Mouse (Mus musculus) activated CD4-positive, CD25-positive, alpha-beta regulatory T cell, adult 4 months (primary cell): ENCODE measurements around the gene Ppip5k2. TPM values are rescaled to one million over a fixed set of nuclear protein-coding genes. Genes with fewer than 3 reads are reported as not detected.
A peak's percentile ranks its signal among the peaks of the same experiment; 100 is the strongest.

Experiments used
- ATAC-seq: one replicate; pipeline ENCODE4 v1.8.0; 2017
- polyA plus RNA-seq, 2 experiments: library from polyadenylated mRNA; unstranded; fragments of 100-300 nt; shearing (Covaris generic); gene quantifications; one replicate each; pipeline ENCODE4 v1.2.1; 2017

The Ppip5k2 gene
- polyA plus RNA-seq, 2 experiments from 2014 or later: 29.4 to 30.9 TPM

DNA sequence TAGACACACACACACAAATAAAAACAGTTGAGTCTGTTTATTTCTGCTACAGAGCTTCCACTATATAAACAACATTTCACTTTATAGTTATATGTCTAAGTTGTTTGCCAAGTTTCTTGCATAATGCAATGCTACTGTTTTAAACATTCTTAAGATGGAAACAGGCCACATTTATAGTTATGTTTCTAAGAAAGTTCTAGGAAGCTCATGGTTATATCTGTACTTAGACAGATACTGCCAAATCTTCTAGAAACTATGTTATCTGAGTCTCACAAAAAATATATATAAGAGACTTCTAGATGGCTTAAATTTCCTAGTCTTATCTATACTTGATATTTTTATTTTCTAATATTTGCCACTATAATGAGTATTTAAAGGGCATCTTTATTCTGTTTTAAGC lies 17.0 kb downstream of the Ppip5k2 start:
- no peak for ATAC-seq

DNA sequence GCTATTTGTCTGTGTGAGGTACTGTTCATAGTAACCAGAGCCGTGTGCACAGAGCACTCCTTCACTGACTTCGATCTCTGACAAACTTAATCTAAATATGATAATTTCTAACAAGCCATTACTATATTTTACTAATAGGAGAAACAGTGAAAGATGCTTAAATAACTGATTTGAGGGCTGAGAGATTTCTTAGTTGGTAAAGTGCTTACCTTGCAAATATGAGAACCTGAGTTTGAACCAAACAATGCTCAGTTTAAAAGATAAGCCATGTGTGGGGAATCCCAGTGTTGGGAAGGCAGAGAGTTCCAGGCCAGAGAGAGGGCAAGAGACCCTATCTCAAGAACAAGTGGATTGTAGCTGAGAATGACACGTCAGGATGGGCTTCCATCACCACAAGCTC lies 22.0 kb downstream of the Ppip5k2 start:
- no peak for ATAC-seq

DNA sequence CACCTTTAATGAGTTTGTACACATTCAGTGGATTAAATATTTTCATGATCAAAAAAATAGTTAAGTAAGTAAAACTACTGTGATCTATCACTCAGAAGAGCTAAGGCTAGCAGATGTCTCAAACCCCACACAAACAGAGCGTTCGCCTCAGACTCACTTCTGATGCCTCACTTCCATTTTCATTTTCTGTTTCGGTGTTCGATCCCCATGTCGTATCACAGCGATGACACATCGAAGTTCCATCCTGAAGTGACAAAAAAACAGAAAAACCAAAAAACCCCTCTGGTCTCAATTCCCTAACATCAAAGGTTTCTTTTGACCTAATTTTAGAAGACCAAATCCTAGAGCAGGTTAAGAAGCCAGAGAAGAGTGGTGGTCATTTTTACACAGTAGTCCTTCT lies 23.9 kb downstream of the Ppip5k2 start:
- ATAC-seq: peak; percentile 91

DNA sequence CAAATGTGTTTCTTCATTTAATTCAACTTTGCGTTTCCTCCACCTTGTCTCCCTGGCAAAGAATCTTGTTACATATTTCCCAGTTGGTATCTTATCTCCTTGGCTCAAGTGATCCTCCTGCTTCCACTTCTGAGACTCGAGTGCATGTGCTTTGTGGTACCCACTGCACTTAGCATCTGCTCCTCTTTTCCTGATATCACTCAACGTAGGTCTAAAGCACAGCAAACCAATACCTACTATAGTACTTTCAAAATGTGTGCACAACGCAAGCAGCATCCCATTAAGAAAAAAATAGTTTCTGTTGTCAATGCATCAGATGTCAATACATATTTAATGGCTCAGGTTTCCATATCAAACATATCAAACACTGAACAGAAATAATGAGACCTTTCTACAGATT lies 24.5 kb downstream of the Ppip5k2 start:
- no peak for ATAC-seq

DNA sequence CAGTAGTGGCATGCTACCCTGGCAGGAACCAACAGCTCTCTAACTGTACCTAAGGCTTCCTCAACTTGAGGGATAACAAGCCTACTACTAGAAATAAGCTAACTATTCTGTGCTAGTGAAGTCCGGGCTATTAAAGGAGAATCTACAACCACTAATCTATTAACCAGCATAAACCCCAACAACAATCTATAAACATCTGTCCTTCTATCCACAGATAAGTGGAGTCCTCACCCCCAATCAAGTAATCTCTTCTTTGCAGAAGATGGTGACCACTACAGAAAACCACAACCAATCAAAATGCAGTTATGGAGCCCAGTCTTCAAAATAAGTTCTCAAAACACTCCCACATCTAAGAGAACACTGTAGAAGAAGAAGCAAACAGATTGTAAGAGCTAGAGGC lies 27.1 kb downstream of the Ppip5k2 start:
- ATAC-seq: no peak

DNA sequence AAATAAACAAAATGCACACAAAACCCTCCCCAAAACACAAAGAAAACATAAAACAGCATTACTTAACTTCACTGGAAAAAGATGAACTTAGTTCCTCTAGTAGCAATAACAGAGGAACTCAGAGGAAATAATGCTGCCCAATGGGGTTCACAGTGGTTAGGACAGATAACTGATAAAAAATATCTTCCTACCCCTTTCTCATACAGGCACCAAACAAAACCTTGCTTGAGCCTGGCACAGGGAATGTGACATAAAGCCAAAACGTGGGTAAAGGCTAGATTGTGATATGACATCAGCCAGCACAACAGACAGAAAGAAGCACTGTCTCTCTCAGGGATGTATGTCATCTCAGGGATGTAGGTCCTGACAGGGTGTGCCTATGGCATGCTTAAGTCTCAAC lies 40.9 kb downstream of the Ppip5k2 start:
- no peak for ATAC-seq

DNA sequence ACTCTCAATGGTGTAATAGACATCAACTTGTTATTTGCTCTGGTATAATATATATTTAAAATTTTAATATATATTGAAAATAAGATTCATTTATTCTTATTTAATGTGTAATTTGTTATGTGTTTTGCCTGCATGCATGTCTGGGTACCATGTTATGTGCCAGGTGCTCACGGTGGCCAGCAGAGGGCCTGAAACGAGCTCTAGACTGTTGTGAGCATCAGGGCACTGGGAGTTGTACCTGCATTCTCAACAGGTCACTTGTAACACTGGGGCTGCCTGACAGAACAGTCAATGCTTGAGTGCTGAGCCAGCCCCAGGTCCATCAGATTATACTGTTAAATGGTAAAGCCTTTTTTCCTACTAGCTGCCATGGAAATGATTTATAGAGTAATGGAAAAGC lies 43.5 kb downstream of the Ppip5k2 start:
- no peak for ATAC-seq

DNA sequence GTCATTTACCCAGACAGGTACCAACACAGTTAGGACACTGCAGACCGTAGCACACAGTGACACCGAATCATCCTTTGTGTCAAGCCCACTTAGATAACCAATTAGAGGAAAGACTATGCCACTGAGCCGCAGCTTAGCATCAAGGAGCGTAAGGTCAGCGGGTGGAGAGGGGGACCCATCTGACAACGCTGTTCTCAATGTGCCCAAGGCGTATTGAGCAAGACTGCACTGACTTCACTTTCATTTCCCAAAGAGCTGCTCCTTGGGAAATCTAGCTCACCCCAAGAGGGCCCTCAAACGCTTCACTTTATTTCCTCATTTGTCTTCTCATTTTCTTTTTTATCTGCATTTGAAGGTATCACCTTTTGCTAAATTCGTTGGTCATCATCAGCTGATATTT lies 51.8 kb downstream of the Ppip5k2 start:
- ATAC-seq: no peak

DNA sequence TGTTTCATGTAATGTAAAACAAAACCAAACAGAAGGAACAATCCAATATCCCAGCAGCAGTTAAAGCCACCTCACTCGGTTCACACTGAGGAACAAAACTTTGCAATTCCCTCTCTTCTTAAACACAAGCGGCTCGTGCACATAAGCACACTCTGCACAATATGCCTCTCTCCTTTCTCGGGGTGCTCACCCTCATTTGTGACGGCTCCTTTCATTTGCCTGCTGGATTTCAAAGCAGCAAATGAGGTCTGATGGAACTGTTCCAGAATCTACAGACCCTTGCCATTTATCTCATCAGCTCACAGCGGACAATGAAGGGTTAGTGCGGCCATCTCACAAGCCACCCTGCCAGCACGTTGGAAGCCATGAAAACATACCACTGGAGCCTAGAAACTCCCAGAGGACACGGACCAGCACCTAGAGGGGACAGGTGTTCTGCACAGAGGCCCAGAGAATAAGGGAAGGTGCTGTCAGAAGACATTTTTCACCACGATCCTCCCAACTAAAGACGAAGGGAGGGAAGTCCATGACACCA lies 55.8 kb downstream of the Ppip5k2 start:
- no peak for ATAC-seq

DNA sequence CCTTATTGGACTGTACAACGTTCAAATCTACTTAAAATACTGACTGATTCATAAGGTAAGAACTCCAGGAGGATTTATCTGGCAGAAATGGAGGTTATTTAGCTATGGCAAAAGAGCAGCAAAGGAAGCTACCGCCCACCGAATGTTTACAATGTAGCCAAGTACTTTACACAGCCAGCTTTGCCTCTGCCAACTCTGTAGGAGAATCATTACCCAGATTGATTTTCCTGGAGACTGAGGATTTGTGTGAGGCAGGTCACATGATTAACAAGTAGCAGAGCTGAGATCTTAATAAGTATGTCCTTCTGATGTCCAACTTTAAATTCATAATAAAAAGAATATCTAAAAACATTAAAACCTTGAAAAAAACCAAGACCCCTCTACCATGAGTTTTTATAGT lies 59.7 kb downstream of the Ppip5k2 start:
- ATAC-seq: no peak

DNA sequence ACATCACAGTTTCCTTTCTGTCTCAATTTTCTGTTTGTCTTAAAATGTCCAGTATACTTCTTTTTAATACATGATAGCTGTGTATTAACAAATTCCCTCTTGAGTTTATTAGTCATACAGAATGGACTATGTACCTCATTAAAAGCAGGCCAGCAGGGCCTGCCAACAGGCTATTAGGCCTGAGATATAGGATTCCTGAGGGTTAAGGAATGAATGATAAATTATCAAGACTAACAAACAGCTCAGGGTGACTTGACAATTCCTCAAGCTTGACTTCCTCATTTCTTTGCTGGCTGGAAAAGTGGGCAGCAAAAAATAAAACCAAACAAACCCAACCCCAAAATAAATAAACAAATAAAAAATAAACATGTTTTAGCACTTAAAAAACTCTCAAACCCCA lies 64.8 kb downstream of the Ppip5k2 start:
- no peak for ATAC-seq

DNA sequence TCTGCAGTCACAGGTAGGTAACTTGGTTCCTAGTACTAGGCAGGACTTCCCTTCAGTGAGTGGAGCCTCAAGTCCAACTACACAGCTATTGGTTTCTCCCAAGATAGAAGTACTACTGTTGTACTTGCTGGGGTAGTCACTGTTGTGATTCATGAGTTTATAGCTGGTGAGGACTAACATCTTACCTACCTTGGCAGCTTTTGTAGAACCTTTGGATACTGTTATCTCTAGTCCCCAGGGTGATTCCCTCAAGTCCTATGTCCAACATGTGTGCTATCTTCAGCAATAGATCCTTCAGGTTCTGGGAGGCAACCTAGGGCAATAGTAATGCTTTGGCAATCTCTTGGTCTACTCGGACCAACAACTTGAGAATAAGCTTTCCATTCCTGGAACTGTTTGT lies 65.6 kb downstream of the Ppip5k2 start:
- no peak for ATAC-seq

DNA sequence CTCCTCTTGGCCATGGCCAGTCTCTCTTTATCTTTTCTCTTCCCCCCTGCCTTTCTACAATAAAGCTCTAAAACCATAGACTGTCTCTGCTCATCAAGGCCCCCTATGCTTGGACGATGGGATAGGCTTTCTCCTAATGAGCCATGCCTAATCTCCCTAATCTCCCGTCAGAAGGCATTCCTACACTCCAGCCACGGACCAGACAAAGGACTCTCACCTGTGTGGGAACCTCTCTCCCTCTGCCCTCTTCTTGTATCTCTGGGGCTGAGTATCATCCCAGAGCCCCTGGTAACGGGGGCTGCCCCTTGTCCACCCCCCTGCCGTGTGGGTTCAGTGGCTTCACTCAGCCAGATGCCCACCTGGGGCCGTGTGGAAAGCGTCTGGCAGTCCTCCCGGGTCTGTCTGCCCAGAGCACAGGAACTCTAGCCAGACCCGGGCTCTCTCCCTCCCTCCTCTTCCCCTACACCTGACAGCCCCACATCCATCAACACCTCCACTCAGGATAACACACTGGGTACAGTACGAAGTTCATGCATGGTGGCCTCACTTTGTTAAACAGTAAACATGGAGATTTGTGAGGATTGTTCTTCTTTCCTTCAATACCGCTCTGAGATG lies 71.1 kb downstream of the Ppip5k2 start:
- no peak for ATAC-seq

DNA sequence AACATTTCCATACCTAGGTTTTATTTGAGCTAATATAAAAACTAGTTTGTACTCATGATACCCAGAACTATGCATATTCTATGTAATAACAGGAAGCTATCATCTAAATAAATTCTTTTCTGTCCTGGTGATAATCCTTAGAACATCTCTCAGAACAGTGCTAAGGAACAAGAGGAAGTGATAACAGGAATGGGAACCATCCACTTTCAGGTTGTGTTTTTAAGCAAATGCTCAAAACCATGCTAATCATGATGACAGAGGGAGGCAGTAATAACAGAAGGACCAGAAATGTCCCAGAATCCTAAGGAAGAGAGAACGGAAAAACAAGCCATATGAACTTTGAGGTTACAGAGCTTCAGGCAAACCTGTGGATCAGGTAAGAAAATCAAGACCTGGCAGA lies 72.9 kb downstream of the Ppip5k2 start:
- ATAC-seq: no peak

DNA sequence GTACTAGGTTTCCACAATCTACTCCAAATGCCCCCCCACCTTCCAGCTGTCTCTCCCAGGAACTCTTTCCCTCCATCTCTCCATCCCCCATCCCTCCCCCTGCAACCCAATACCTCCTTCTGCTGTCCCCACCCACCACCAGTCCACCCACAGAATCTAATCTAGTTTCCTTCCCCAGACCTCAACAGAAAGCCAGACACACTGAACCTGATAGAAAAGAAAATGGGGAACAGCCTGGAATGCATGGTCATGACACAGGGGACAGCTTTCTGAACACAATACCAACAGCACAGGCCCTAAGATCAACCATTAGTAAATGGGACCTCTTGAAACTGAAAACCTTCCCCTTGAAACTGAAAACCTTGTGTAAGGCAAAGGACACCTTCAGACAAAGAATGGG lies 76.4 kb downstream of the Ppip5k2 start:
- ATAC-seq: no peak

DNA sequence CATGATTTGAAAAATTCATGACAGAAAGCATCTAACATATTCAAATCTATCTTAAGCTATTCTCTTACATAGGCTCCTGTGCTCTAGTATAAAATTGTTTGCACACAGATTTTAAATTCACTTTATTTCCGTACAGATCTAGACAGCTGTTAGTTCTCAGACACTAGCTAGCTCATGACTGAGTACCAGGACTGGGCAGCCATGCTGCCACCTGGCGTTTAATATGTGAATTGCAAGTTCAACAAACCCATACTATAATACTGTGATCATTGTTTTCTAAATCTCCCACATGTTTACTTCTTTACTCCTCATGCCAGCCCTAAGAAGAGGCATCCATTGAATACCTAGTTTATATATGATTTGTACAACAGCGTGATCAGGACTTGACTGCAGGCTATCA lies 81.5 kb downstream of the Ppip5k2 start:
- peak; percentile 85 for ATAC-seq

DNA sequence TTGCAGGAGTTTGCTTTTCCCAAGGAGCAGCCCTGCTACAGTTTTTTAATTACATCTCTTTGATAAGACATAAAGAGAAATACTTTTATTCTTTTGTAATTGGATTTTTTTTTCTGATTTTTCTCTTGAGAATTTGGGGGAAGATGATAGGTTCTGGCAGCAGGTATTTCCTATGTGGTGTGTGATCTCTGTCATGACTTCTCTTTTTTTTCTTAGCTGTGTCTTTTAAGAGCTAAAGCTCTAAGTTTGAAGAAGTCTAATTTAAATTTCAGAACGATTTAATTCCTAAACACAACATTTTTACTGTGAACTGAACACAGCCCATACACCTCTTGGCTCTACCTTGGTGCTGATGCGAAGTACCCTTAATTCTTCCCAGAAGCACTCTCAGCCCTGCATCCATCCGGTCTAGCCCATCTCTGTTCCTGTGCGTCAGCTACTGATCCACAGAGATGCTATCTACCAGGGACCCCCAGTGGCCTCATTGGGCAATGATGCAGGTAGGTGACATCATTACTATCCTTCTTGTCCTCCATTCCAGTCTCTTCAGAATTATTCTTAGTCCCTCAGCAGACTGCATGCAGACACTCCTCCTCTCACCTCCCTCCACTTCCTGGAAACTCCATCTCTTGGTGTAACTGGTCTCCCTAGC lies 93.6 kb downstream of the Ppip5k2 start:
- ATAC-seq: no peak

DNA sequence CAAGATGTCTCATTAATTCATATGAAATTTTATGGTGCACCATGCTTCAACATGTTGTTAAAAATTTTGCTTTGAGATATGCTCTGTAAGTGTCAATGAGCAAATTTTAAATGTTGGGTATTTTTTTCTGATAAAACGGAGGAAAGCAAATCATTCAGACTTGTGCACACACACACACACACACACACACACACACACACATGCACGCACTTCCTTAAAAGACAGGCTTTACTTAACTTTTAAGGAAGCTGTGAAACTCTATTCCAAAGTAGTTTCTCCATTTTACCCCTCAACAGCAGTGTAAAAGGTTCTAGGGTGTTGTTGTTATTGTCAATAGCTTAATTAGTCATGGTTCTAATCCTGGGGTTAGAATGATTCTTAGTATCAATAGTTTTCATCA lies 94.1 kb downstream of the Ppip5k2 start:
- no peak for ATAC-seq

DNA sequence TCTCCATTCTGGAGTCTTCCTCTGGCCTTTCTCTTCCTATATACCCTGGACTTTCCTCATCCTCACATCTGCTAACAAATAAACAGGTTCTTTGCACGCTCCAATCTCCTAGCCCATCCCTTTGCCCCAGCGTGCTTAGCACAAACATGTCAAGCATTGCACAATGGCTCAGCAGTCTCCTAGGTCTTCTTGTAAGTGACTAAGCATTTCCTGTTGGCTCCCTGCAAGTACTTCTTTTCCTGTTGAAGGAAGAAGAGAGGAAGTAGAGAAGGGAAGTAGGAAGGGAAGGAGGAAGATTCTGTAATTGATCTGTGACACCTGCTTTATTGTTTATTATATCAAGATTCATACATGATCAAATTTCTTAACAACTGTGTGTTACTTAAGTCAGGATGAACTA lies 97.4 kb downstream of the Ppip5k2 start:
- no peak for ATAC-seq

DNA sequence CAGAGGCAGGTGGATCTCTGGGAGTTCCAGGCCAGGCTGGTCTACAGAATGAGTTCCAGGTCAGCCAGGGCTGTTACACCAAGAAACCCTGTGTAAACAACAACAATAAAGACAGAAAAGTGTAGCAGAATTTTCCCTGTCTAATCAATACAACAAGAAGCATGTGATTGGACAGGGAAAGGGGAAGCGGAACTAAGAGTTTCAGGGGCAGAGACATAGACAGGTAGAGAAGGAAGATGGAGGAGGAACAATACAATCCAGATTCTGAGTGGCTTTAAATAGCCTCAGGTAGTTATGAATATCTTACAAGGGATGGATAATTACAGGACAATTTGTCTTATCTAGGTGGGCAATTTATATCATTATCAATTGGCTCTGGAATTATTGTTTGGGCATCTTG lies 102.9 kb downstream of the Ppip5k2 start:
- ATAC-seq: no peak

DNA sequence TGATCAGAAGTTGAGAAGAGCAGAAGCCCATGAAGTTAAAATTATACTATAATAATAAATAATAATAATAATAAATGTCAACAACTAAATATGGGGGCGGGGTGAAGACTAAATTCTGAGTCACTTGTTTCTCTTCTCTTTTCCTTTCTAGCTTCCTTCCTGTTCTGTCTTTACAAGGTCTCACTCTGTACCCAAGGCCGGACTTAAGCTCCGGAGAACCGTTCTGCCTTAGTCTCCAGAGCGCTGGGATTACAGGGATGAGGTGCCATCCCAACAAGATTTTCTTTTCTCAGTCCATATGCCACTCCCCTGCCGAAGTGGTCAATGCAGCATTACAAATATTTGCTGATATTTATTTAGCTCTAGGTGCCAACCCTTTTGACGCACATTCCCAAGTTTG lies 107.9 kb downstream of the Ppip5k2 start:
- no peak for ATAC-seq

DNA sequence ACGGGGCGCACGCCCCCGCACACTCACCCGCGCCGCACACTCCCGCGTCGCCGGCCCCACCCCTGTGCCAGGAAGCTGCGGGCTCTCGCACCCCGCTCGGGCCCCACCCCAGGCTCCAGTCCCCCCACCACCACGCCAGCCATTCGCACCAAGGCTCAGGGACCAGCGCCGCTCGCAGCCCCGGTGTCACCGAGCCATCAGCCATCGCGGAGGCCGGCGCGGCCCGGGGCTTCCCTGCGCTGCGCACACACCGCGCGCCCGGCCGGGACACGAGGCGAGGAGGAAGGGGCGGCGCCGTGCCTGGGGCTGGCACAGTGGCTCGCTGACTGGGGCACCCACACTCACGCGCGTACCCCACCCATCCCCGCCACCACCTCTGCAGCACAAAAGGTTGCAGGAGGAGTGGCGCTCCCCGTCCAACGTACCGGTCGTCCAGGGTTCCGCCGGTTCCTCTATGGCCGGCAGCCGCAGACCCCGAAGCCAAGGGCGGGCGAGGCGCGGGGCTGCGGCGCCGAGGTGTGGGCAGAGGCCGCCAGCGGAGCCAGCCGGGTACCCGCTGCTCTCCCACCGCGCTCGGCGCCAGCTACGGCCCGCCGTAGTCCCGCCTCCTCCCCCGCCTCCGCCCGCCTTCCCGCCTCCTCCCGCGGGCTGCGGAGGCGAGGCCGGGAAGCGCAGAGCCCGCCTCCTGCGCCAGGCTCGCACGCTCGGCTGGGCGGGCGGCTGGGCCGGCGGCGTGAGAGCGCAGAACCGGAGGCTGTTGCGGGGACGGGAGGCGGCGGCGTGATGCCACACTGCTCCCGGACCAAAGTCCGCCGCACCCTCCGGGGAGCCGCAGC lies 108.6 kb downstream of the Ppip5k2 start, which contains the start of gene D1Ertd622e:
D1Ertd622e (minus strand) TSS at position 669 of the 836 bp plus-strand sequence.
- peak; percentile 53 for ATAC-seq

DNA sequence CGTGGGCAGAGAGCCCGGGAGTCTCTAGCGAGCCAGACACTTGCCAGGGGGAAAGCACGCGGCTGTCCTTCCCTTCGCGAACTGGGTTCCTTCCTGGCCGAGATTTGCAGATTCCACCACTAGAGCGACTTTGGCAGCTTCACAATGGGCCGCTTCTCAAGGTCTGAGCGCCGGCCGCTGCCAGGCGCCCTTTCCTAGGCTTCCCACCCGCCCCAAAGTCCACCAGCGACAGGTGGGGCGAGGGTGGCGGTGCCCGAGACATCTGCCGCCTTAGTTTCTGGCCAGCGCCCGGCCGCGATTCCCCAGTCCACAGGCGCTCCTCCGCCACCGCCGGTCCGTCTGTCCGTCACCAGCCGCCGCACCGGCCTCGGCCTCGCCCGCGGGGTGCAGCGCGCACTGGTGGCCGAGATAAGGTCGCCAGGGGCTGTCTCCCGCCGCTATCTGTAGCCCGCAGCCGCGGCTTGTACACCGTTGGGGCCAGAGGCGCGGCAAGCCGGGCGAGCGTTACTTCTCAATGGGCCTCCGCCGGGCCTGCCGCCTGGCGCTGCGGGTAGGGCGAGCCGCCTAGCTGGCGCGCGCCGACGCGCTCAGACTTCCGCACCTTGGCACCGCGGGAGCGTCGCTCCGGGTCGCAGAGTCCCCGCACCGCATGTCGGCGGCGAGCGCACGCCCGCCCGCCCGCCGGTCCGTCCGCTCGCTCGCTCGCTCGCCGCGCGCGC lies 109.4 kb downstream of the Ppip5k2 start:
- peak; percentile 45 for ATAC-seq
